Mouse (Mus musculus) hindbrain, embryonic 15.5 days (tissue): ENCODE measurements around the gene Olfr1341. TPM values are rescaled to one million over a fixed set of nuclear protein-coding genes. Genes with fewer than 3 reads are reported as not detected.
A peak's percentile ranks its signal among the peaks of the same experiment; 100 is the strongest.

Experiments used
- ATAC-seq: fragments of 200-750 bp; cut with Nextera tagmentation; 2 replicates; pipeline ENCODE4 v1.8.0; 2017; ENCODE audit warnings: low read depth, moderate number of reproducible peaks, moderate TSS enrichment; ENCODE audit not compliant: low FRiP score
- H3K27ac ChIP-seq: fragments of 300-500 bp; sonication (generic); replicated peaks from 2 replicates; pipeline ENCODE4 v1.5.1; 2015; ENCODE audit warnings: mild to moderate bottlenecking, inconsistent platforms
- H3K27me3 ChIP-seq: fragments of 300-500 bp; sonication (generic); 2 replicates; pipeline ENCODE4 v1.6.1; 2015; ENCODE audit warnings: control low read depth, inconsistent platforms
- H3K36me3 ChIP-seq: fragments of 300-500 bp; sonication (generic); 2 replicates; pipeline ENCODE4 v1.6.1; 2015; ENCODE audit warnings: control low read depth, inconsistent platforms
- H3K4me1 ChIP-seq: fragments of 300-500 bp; sonication (generic); replicated peaks from 2 replicates; pipeline ENCODE4 v1.6.1; 2015; ENCODE audit warnings: control low read depth, inconsistent platforms
- H3K4me2 ChIP-seq: fragments of 300-500 bp; sonication (generic); 2 replicates; pipeline ENCODE4 v1.6.1; 2015; ENCODE audit warnings: moderate library complexity, mild to moderate bottlenecking, inconsistent platforms
- H3K4me3 ChIP-seq: fragments of 300-500 bp; sonication (generic); 2 replicates; pipeline ENCODE4 v1.5.1; 2015; ENCODE audit warnings: mild to moderate bottlenecking, inconsistent platforms
- H3K9ac ChIP-seq: fragments of 300-500 bp; sonication (generic); 2 replicates; pipeline ENCODE4 v1.6.1; 2015; ENCODE audit warnings: inconsistent platforms
- H3K9me3 ChIP-seq: fragments of 300-500 bp; sonication (generic); 2 replicates; pipeline ENCODE4 v1.6.1; 2016; ENCODE audit warnings: control low read depth, inconsistent platforms
- WGBS: fragments of 180-500 bp; shearing (Covaris S2); methylation state at CpG from one replicate; pipeline ENCODE4 v1.1.7; 2015; 5-methylcytosine and 5-hydroxymethylcytosine counted together
- polyA plus RNA-seq: library from polyadenylated mRNA; unstranded; fragments of >200 nt; fragmentation: Nextera tagmentation; extraction: Ambion mirVana; gene quantifications from 2 replicates; pipeline ENCODE4 v1.2.1, GENCODE M21; 2015

The Olfr1341 gene
- polyA plus RNA-seq, 1 experiment from 2014 or later: not detected

- H3K4me1 ChIP-seq: no peaks in the 10 kb centered on the region
- no peak overlapping the region for H3K27ac ChIP-seq
- H3K4me2 ChIP-seq: peak overlapping the region; percentile 33
- ATAC-seq: no peak
- WGBS: 5% methylated on average over 16 of the region's 16 CpGs
- no peaks in the 10 kb centered on the region for H3K36me3 ChIP-seq
- 0 out of 2 replicates have a peak, but pooled peaks cover 5% of the 10 kb centered on the region for H3K9me3 ChIP-seq
- H3K27me3 ChIP-seq: 0 out of 2 replicates have a peak, but pooled peaks cover 6% of the 10 kb centered on the region
- no peak overlapping the region for H3K9ac ChIP-seq
- peak overlapping the region; percentile 9 for H3K4me3 ChIP-seq
Measured at GRCm38 (mm10) chr4:118741881-118742280, 38.6 kb downstream of the Olfr1341 start.

DNA sequence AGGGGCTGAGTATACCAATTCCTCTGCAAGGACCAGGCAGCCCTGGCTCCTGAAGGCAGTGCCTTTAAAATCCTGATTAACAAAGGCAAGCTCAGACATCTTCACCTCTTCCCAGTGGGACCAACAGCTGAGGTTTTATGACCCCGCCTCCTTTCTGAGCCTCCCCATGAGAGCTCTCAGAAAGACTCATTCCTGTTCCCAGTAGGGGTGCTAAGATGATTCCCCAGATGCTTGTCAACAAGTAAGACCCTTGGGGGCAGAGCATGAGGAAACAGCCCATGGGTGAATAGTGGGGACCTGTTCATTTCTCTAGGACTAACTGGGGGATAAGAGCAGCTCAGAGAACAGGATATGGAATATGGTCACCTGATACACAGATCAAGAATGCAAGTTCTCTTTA lies 55.3 kb downstream of the Olfr1341 start, which contains the start of gene Olfr1338:
TSS of gene Olfr1338 (minus strand) at position 101 of the 400 bp plus-strand sequence.
- Histone ChIP-seq H3K4me3 (no peak within 1 kb of the TSS), H3K27ac (no peak within 1 kb of the TSS), H3K4me2 (no peak within 1 kb of the TSS), H3K27me3 (no peaks in the 10 kb centered on the region), H3K9ac (no peak within 1 kb of the TSS), H3K9me3 (0 out of 2 replicates have a peak, but pooled peaks cover 3% of the 10 kb centered on the region), H3K4me1 (no peaks in the 10 kb centered on the region), H3K36me3 (no peaks in the 10 kb centered on the region)
- 86% methylated on average over 1 of the region's 1 CpGs for WGBS
- no peak for ATAC-seq

Other genes starting within 250 kb of the Olfr1341 start
- 0.14 and 0.27 TPM in 2 replicates for gene Mpl, start 246.0 kb upstream of the Olfr1341 start, polyA plus RNA-seq
- 15.8 and 18.2 TPM in 2 replicates for gene Tie1, start 213.5 kb upstream of the Olfr1341 start, polyA plus RNA-seq
- gene 2610528J11Rik, start 176.5 kb upstream of the Olfr1341 start, polyA plus RNA-seq: not detected in 2 replicates
- gene Tmem125, start 159.5 kb upstream of the Olfr1341 start, polyA plus RNA-seq: 0.18 and 0.22 TPM in 2 replicates
- gene Cfap57, start 82.7 kb upstream of the Olfr1341 start, polyA plus RNA-seq: 1.5 and 2.0 TPM in 2 replicates
- 87.3 and 96.5 TPM in 2 replicates for gene Ebna1bp2, start 82.7 kb upstream of the Olfr1341 start, polyA plus RNA-seq
- gene Olfr62, start 44.6 kb upstream of the Olfr1341 start, polyA plus RNA-seq: not detected in 2 replicates
- gene Olfr1342, start 10.8 kb upstream of the Olfr1341 start, polyA plus RNA-seq: 0.05 TPM in 1 of 2 replicates, not detected in the other
- gene Olfr1340, start 16.6 kb downstream of the Olfr1341 start, polyA plus RNA-seq: not detected in 2 replicates
- gene Olfr1339, start 28.7 kb downstream of the Olfr1341 start, polyA plus RNA-seq: not detected in 2 replicates
- not detected in 2 replicates for gene Olfr1338, start 55.2 kb downstream of the Olfr1341 start, polyA plus RNA-seq
- gene Olfr1337, start 79.1 kb downstream of the Olfr1341 start, polyA plus RNA-seq: not detected in 2 replicates
- gene Olfr1335, start 106.4 kb downstream of the Olfr1341 start, polyA plus RNA-seq: not detected in 2 replicates
- not detected in 2 replicates for gene Olfr1333, start 132.8 kb downstream of the Olfr1341 start, polyA plus RNA-seq
- gene Olfr1331, start 161.1 kb downstream of the Olfr1341 start, polyA plus RNA-seq: not detected in 2 replicates
- gene Olfr1330, start 185.1 kb downstream of the Olfr1341 start, polyA plus RNA-seq: not detected in 2 replicates
- not detected in 2 replicates for gene Olfr1329, start 213.9 kb downstream of the Olfr1341 start, polyA plus RNA-seq
- not detected in 2 replicates for gene Olfr1328, start 235.1 kb downstream of the Olfr1341 start, polyA plus RNA-seq